Mouse (Mus musculus) hindbrain, embryonic 13.5 days (tissue): ENCODE data around the gene Tcaim. TPM values are rescaled to one million over a fixed set of nuclear protein-coding genes. Genes with fewer than 3 reads are reported as not detected.

Experiments
- polyA plus RNA-seq: library from polyadenylated mRNA; unstranded; fragments of >200 nt; fragmentation: Nextera tagmentation; extraction: Ambion mirVana; gene quantifications from 2 replicates; pipeline ENCODE4 v1.2.1, GENCODE M21; 2015

Tcaim gene
- polyA plus RNA-seq, 1 experiment from 2014 or later, result 7.9 TPM

Other genes with a start within 250 kb of the Tcaim start
- gene Topaz1, start 58.2 kb upstream of the Tcaim start, polyA plus RNA-seq, result not detected in 2 replicates
- gene Gm35549, start 38.5 kb downstream of the Tcaim start, polyA plus RNA-seq, result 0.51 and 0.56 TPM in 2 replicates
- gene Zfp445, start 60.5 kb downstream of the Tcaim start, polyA plus RNA-seq, result 96.8 and 102 TPM in 2 replicates
- 3.9 and 4.5 TPM in 2 replicates for gene Zkscan7, start 80.1 kb downstream of the Tcaim start, polyA plus RNA-seq
- gene Zfp105, start 117.5 kb downstream of the Tcaim start, polyA plus RNA-seq, result 24.8 and 24.9 TPM in 2 replicates
- gene 1110059G10Rik, start 145.5 kb downstream of the Tcaim start, polyA plus RNA-seq, result 32.1 and 34.9 TPM in 2 replicates
- 14.8 and 16.6 TPM in 2 replicates for gene Kif15, start 145.5 kb downstream of the Tcaim start, polyA plus RNA-seq
- 23.8 and 25.0 TPM in 2 replicates for gene Tmem42, start 215.8 kb downstream of the Tcaim start, polyA plus RNA-seq
- 0.48 and 0.55 TPM in 2 replicates for gene Tgm4, start 229.2 kb downstream of the Tcaim start, polyA plus RNA-seq